Mouse (Mus musculus) left cerebral cortex, postnatal 4 days (tissue): Measurements from ENCODE around the gene Pon3. TPM values are rescaled to one million over a fixed set of nuclear protein-coding genes. Genes with fewer than 3 reads are reported as not detected.
"Not testable (repeated sequence)": the region's sequence is repeated elsewhere in the genome, so short reads cannot be mapped to it uniquely, and the experiment has no call there.

ENCODE experiments used
- DNase-seq: peaks from one replicate; pipeline ENCODE4 v3.0.0-alpha.2; 2022
- intact Hi-C: fragments of 180-260 bp; cut with DNase I; formaldehyde crosslinking; loops from one replicate; pipeline ENCODE4 v1.15.1; 2025
- total RNA-seq, 2 experiments: library from RNA; stranded (reverse); gene quantifications; 2 replicates each; pipeline ENCODE4 v1.2.3; 2021

The Pon3 gene
- total RNA-seq, 2 experiments from 2014 or later = 1.8 to 2.3 TPM

GRCm38 (mm10) chr6:5255291-5255690 lies 795 bp downstream of the Pon3 start:
- intact Hi-C loops = no loop called here
- no peak for DNase-seq

- intact Hi-C loops = no loop called here
- no peak for DNase-seq
Measured at GRCm38 (mm10) chr6:5254869-5255268, 1.2 kb downstream of the Pon3 start.

- intact Hi-C loops = no loop called here
Measured at GRCm38 (mm10) chr6:5245926-5246325, 10.2 kb downstream of the Pon3 start.

GRCm38 (mm10) chr6:5238799-5239198 lies 17.3 kb downstream of the Pon3 start:
- intact Hi-C loops = no loop called here
- no peak for DNase-seq

More at GRCm38 (mm10) chr6:5245926-5246325, 10.2 kb downstream of the Pon3 start:
- DNase-seq = peak; percentile 34

GRCm38 (mm10) chr6:5237510-5237909 lies 18.6 kb downstream of the Pon3 start:
- intact Hi-C loops = no loop called here
- no peak for DNase-seq

- intact Hi-C loops = no loop called here
- DNase-seq = no peak
Measured at GRCm38 (mm10) chr6:5236843-5237371, 19.2 kb downstream of the Pon3 start.

GRCm38 (mm10) chr6:5234563-5234962 lies 21.5 kb downstream of the Pon3 start:
- no peak for DNase-seq
- intact Hi-C loops = no loop called here

GRCm38 (mm10) chr6:5233812-5234211 lies 22.3 kb downstream of the Pon3 start:
- no peak for DNase-seq
- intact Hi-C loops = no loop called here

- DNase-seq = no peak
- intact Hi-C loops = no loop called here
Measured at GRCm38 (mm10) chr6:5232022-5232421, 24.1 kb downstream of the Pon3 start.

GRCm38 (mm10) chr6:5230261-5230660 lies 25.8 kb downstream of the Pon3 start:
- intact Hi-C loops = no loop called here

GRCm38 (mm10) chr6:5223551-5223950 lies 32.5 kb downstream of the Pon3 start:
- intact Hi-C loops, DNase-seq: not testable (repeated sequence)

More at GRCm38 (mm10) chr6:5230261-5230660, 25.8 kb downstream of the Pon3 start:
- no peak for DNase-seq

- intact Hi-C loops = no loop called here
- DNase-seq = no peak
Measured at GRCm38 (mm10) chr6:5222080-5222479, 34.0 kb downstream of the Pon3 start.

- intact Hi-C loops = no loop called here
Measured at GRCm38 (mm10) chr6:5218190-5218589, 37.9 kb downstream of the Pon3 start.

GRCm38 (mm10) chr6:5207817-5208216 lies 48.3 kb downstream of the Pon3 start:
- intact Hi-C loops = no loop called here
- DNase-seq = no peak

More at GRCm38 (mm10) chr6:5218190-5218589, 37.9 kb downstream of the Pon3 start:
- DNase-seq = no peak

GRCm38 (mm10) chr6:5199916-5200315 lies 56.2 kb downstream of the Pon3 start:
- intact Hi-C loops = no loop called here
- DNase-seq = no peak

- intact Hi-C loops = no loop called here
- DNase-seq = no peak
Measured at GRCm38 (mm10) chr6:5199376-5199905, 56.6 kb downstream of the Pon3 start.

- DNase-seq = no peak
- intact Hi-C loops = no loop called here
Measured at GRCm38 (mm10) chr6:5198590-5198989, 57.5 kb downstream of the Pon3 start.

GRCm38 (mm10) chr6:5193693-5194092 lies 62.4 kb downstream of the Pon3 start, which contains the start of gene Pon1:
Pon1 (minus strand) TSS chr6:5193946.
- DNase-seq = no peak
- intact Hi-C loops = no loop called here

GRCm38 (mm10) chr6:5190761-5191160 lies 65.3 kb downstream of the Pon3 start:
- intact Hi-C loops = no loop called here
- DNase-seq = no peak

GRCm38 (mm10) chr6:5189507-5189906 lies 66.6 kb downstream of the Pon3 start:
- intact Hi-C loops = no loop called here
- DNase-seq = no peak

- intact Hi-C loops = no loop called here
- no peak for DNase-seq
Measured at GRCm38 (mm10) chr6:5188938-5189337, 67.1 kb downstream of the Pon3 start.

GRCm38 (mm10) chr6:5188036-5188435 lies 68.0 kb downstream of the Pon3 start:
- intact Hi-C loops = no loop called here
- DNase-seq = no peak

GRCm38 (mm10) chr6:5187586-5187985 lies 68.5 kb downstream of the Pon3 start:
- DNase-seq = no peak
- intact Hi-C loops = no loop called here
